25 mouse cellular contexts compared by ENCODE assay signal in genomic region chr16:97948836-97949235, GRCm38 (mm10). TPM values are rescaled to one million over a fixed set of nuclear protein-coding genes. Genes with fewer than 3 reads are reported as not detected.
DNase-seq lines count a peak whose midpoint lies in the region; ATAC-seq lines count a peak whose summit lies in the region.
"Had no signal": no experiment of that assay in that cellular context is flagged by ENCODE, and none has a peak within 500 bp of the region (broad histone marks: within the 10 kb centered on the region; RNA-seq: fewer than 3 reads in every experiment).

No protein-coding gene starts in this region.

- no peaks in the 10 kb centered on the region for H3K27me3 ChIP-seq in heart, embryonic 11.5 days (ENCODE audit: control insufficient read depth, insufficient read depth, low read length)
- H3K27me3 ChIP-seq in midbrain, embryonic 16.5 days (ENCODE audit: control insufficient read depth, insufficient read depth, low read depth, low read length): no peaks in the 10 kb centered on the region
- H3K27me3 ChIP-seq: embryonic facial prominence, embryonic 12.5 days; forebrain, embryonic 15.5 days; hindbrain, embryonic 15.5 days; kidney, embryonic 15.5 days; limb, embryonic 12.5 days; lung, embryonic 15.5 days; midbrain, embryonic 15.5 days had no signal

- no peak overlapping the region for H3K9ac ChIP-seq in heart, embryonic 11.5 days (ENCODE audit: low read depth, low read length)
- H3K9ac ChIP-seq in midbrain, embryonic 16.5 days (ENCODE audit: low read depth, low read length): no peak overlapping the region
- H3K9ac ChIP-seq: embryonic facial prominence, embryonic 12.5 days; forebrain, embryonic 15.5 days; hindbrain, embryonic 15.5 days; kidney, embryonic 15.5 days; limb, embryonic 12.5 days; lung, embryonic 15.5 days; midbrain, embryonic 15.5 days had no signal

- no peak overlapping the region for H3K4me3 ChIP-seq in heart, embryonic 11.5 days (ENCODE audit: low read depth, low read length)
- no peak overlapping the region for H3K4me3 ChIP-seq in midbrain, embryonic 16.5 days (ENCODE audit: low read depth, low read length)
- H3K4me3 ChIP-seq: embryonic facial prominence, embryonic 12.5 days; forebrain, embryonic 15.5 days; hindbrain, embryonic 10.5 days; hindbrain, embryonic 15.5 days; kidney, embryonic 15.5 days; limb, embryonic 12.5 days; lung, embryonic 15.5 days; midbrain, embryonic 10.5 days; midbrain, embryonic 15.5 days had no signal

- H3K36me3 ChIP-seq in heart, embryonic 11.5 days (ENCODE audit: control insufficient read depth, insufficient read depth, low read length): peaks cover 20% of the 10 kb centered on the region
- H3K36me3 ChIP-seq in midbrain, embryonic 16.5 days (ENCODE audit: control insufficient read depth, insufficient read depth, low read length): peaks cover 34% of the 10 kb centered on the region

- H3K9me3 ChIP-seq in heart, embryonic 11.5 days (replicated peaks; ENCODE audit: control insufficient read depth, low read length): no peaks in the 10 kb centered on the region
- H3K9me3 ChIP-seq in midbrain, embryonic 16.5 days (replicated peaks; ENCODE audit: control insufficient read depth, low read length, poor library complexity, severe bottlenecking): no peaks in the 10 kb centered on the region
- H3K9me3 ChIP-seq: embryonic facial prominence, embryonic 12.5 days; forebrain, embryonic 15.5 days; hindbrain, embryonic 10.5 days; hindbrain, embryonic 15.5 days; kidney, embryonic 15.5 days; limb, embryonic 12.5 days; lung, embryonic 15.5 days; midbrain, embryonic 10.5 days; midbrain, embryonic 15.5 days had no signal

- intact Hi-C loops in heart, postnatal 14 days (cut with DNase I): no loop called here

- H3K4me1 ChIP-seq in heart, embryonic 11.5 days (ENCODE audit: control insufficient read depth, insufficient read depth, low read length): peaks cover 4% of the 10 kb centered on the region; the same call in 1 of the 2 replicates
- no peaks in the 10 kb centered on the region for H3K4me1 ChIP-seq in midbrain, embryonic 16.5 days (ENCODE audit: control insufficient read depth, insufficient read depth, low read length)
- H3K4me1 ChIP-seq: embryonic facial prominence, embryonic 12.5 days; forebrain, embryonic 15.5 days; hindbrain, embryonic 10.5 days; hindbrain, embryonic 15.5 days; kidney, embryonic 15.5 days; limb, embryonic 12.5 days; lung, embryonic 15.5 days; midbrain, embryonic 10.5 days; midbrain, embryonic 15.5 days had no signal

- 28% methylated on average over 4 of the region's 4 CpGs for WGBS in heart, embryonic 11.5 days (ENCODE audit: insufficient replicate concordance)
- WGBS in midbrain, embryonic 16.5 days: 88% methylated on average over 4 of the region's 4 CpGs

- no peak for DNase-seq in heart, postnatal 14 days
- DNase-seq in thymus, postnatal 0 days (ENCODE audit: low spot score): peak; percentile 17
- DNase-seq in thymus, postnatal 10 days (ENCODE audit: low spot score in 2 of 2): no peak
- peak; percentile 16 for DNase-seq in induced T-regulatory cell, adult 2 months (ENCODE audit: low read depth)
- DNase-seq in liver: no peak
- DNase-seq: adrenal gland, postnatal 14 days; cerebellum, adult 11 months; cerebellum, adult 9-10 months; cerebellum, postnatal 36 days; embryo, embryonic 11 days; kidney, adult 18-20 months; kidney, postnatal 25 days; thymus, postnatal 36 days had no signal

- 0 out of 2 replicates have a peak overlapping the region, but pooled peaks have one; percentile 1 for H3K27ac ChIP-seq in heart, embryonic 11.5 days (ENCODE audit: low read depth, low read length)
- H3K27ac ChIP-seq in midbrain, embryonic 16.5 days (ENCODE audit: low read length): no peak overlapping the region
- H3K27ac ChIP-seq: embryonic facial prominence, embryonic 12.5 days; forebrain, embryonic 15.5 days; hindbrain, embryonic 10.5 days; hindbrain, embryonic 15.5 days; kidney, embryonic 15.5 days; limb, embryonic 12.5 days; lung, embryonic 15.5 days; midbrain, embryonic 10.5 days; midbrain, embryonic 15.5 days had no signal

- no peak overlapping the region for H3K4me2 ChIP-seq in heart, embryonic 11.5 days
- no peak overlapping the region for H3K4me2 ChIP-seq in midbrain, embryonic 16.5 days (ENCODE audit: low read length)
- H3K4me2 ChIP-seq: embryonic facial prominence, embryonic 12.5 days; forebrain, embryonic 15.5 days; hindbrain, embryonic 15.5 days; kidney, embryonic 15.5 days; limb, embryonic 12.5 days; liver, embryonic 11.5 days; lung, embryonic 15.5 days; midbrain, embryonic 15.5 days had no signal

- ATAC-seq in heart, embryonic 11.5 days (replicated peaks; ENCODE audit: insufficient number of reproducible peaks, low FRiP score, low TSS enrichment): 0 out of 2 replicates have a peak, but pooled peaks have one; percentile 35
- no peak for ATAC-seq in midbrain, embryonic 16.5 days
- ATAC-seq: forebrain, embryonic 15.5 days; midbrain, embryonic 15.5 days had no signal

RNA-seq across cellular contexts. Expression of gene C2cd2, which starts 13.6 kb away (rescaled TPM):
- polyA plus RNA-seq in heart, embryonic 11.5 days (2014; fragmentation: Nextera tagmentation; extraction: Ambion mirVana): 14.6 and 16.2 TPM in 2 replicates
- total RNA-seq in heart, postnatal 14 days (2021): 10 to 100 TPM; 25.1 to 27.3 TPM
- 6.6 and 8.0 TPM in 2 replicates for polyA plus RNA-seq in thymus, postnatal 0 days (2015; fragmentation: Nextera tagmentation; extraction: Ambion mirVana)
- polyA plus RNA-seq in midbrain, embryonic 16.5 days (2015; fragmentation: Nextera tagmentation; extraction: Ambion mirVana): 11.7 and 13.4 TPM in 2 replicates

RNA-seq across cellular contexts. Expression of gene Zbtb21, which starts 13.6 kb away (rescaled TPM):
- 10.4 and 11.2 TPM in 2 replicates for polyA plus RNA-seq in heart, embryonic 11.5 days (2014; fragmentation: Nextera tagmentation; extraction: Ambion mirVana)
- total RNA-seq in heart, postnatal 14 days (2021): 10 to 100 TPM; 10.1 to 13.5 TPM
- polyA plus RNA-seq in thymus, postnatal 0 days (2015; fragmentation: Nextera tagmentation; extraction: Ambion mirVana): 7.6 and 7.7 TPM in 2 replicates
- polyA plus RNA-seq in midbrain, embryonic 16.5 days (2015; fragmentation: Nextera tagmentation; extraction: Ambion mirVana): 11.9 and 12.8 TPM in 2 replicates

RNA-seq across cellular contexts. Expression of gene B230307C23Rik, which starts 48.3 kb away (rescaled TPM):
- polyA plus RNA-seq in heart, embryonic 11.5 days (2014; fragmentation: Nextera tagmentation; extraction: Ambion mirVana): 14.8 and 24.6 TPM in 2 replicates
- 1 to 10 TPM; 4.3 to 5.2 TPM for total RNA-seq in heart, postnatal 14 days (2021)
- polyA plus RNA-seq in thymus, postnatal 0 days (2015; fragmentation: Nextera tagmentation; extraction: Ambion mirVana): 46.0 and 49.7 TPM in 2 replicates
- 17.9 and 18.6 TPM in 2 replicates for polyA plus RNA-seq in midbrain, embryonic 16.5 days (2015; fragmentation: Nextera tagmentation; extraction: Ambion mirVana)

Comparison
In these comparisons a context has a peak if more than half of its experiments do, and no peak if none do; other contexts are left out.
1. DNase-seq: peak in thymus, postnatal 0 days (single experiment) and induced T-regulatory cell, adult 2 months (single experiment); none in heart, postnatal 14 days (0 of 2), thymus, postnatal 10 days (0 of 2) and liver (single experiment).